Mouse (Mus musculus) frontal cortex, postnatal 36 days (tissue): ENCODE data around the gene Tsc2.

Experiments used
- DNase-seq, 2 experiments: peaks; one replicate each; pipeline ENCODE4 v3.0.0; 2022; ENCODE audit warnings: low spot score in 2 of 2

The Tsc2 gene

GRCm38 (mm10) chr17:24647493-24647892, 15.1 kb upstream of the Tsc2 start:
- no peak for DNase-seq

DNA sequence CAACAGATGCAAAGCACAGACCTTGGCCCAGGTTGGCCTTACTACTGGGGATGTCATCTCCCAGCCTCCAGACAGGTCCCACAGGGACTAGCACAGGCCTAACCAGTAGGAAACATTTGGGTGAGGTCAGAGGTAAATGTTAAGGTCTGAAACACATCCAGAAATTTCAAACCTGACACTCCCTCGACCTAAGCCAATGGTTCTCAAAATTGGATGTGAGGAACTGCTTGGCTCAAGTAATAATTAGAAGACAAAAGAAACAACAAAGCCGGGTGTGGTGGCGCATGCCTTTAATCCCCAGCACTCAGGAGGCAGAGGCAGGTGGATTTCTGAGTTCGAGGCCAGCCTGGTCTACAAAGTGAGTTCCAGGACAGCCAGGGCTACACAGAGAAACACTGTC, 14.0 kb upstream of the Tsc2 start:
- no peak for DNase-seq

DNA sequence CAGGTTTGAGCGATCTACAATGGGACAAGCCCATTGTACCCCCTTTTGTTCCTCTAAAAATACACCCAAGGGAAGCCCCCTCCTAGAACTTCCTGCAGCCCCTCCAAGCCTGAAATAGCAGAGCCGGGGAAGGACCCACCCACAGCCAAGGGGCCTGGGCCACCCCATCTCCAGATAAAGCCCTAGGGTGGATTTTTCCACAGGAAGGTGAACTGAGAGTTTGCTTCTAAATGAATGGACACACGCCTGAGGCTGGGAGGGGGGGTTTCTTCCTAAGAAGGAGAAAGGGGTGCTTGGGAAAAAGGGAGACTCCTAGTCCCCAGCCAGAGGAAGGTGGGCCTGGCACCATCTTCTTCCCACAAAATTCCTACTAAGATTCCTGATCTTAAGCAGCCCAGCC, 13.5 kb upstream of the Tsc2 start:
- DNase-seq = no peak

DNA sequence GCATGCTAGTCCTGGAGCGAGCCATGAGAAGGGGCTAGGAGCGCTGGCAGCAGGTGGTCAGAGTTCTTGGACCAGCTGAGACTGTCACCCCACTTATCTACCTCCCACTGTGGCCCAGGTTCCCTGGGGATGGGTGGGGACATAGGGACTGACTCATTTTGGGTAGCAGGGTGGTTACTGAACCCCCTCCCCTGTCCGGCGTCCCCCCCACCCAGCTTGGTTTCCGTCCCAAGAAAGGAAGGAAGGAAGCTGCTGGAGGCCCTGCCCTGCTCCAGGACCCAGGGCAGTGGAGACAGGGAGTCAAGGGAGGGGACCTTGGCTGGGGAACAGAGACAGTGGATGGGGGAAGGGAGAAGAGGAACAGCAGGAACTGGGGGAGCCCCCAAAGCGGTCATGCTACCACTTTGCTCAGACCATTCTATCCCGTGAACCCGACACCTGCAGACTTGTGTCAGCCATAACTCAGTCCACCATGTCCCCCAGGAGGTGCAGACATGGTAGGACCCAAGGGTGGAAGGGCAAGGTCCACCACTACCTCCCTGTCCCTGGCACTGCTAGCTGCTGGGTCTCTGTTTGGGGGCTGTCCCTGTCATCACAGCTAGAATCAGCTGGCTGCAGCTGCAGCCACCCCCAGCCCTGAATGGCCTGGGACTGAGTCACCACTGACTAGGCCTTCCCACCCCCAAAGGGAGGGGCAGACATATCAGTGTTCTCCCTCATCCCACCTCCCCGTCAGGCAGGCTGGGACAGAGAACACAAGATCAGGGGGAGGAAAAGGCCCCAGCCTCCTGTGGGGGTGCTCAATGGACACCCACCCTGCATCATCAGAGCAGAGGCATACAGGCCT, 12.7 kb upstream of the Tsc2 start:
- DNase-seq = no peak

GRCm38 (mm10) chr17:24644030-24644715, 11.7 kb upstream of the Tsc2 start:
- no peak for DNase-seq

- no peak for DNase-seq
These were observed 10.4 kb upstream of the Tsc2 start for GRCm38 (mm10) chr17:24642791-24643343.

GRCm38 (mm10) chr17:24641944-24642343, 9.5 kb upstream of the Tsc2 start:
- no peak for DNase-seq

- DNase-seq = no peak
These were observed 8.2 kb upstream of the Tsc2 start for GRCm38 (mm10) chr17:24640581-24640980.

DNA sequence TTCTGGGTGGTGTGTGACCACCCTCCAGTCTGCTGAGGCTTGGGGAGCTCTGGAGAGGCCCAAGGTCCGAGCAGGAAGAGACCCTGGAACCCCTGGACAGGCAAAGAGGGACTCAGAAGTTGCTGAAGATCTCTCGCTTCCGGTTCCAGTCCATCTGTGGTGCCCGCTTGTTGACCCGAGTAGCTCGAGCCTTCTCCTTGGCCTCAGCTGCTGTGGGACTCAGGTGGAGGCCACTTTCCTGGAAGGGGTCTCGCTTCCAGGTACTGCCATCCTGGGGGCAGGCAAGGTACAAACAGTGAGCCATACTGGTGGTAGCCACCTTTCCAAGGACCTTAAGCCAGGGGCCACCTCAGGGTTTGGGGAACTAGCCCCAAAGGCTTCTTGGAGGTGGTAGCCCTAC, 7.7 kb upstream of the Tsc2 start:
- no peak for DNase-seq

- DNase-seq = no peak
These were observed 7.2 kb upstream of the Tsc2 start for GRCm38 (mm10) chr17:24639571-24639988.

GRCm38 (mm10) chr17:24638840-24639239, 6.4 kb upstream of the Tsc2 start:
- DNase-seq = no peak

- DNase-seq = no peak
These were observed 5.8 kb upstream of the Tsc2 start for GRCm38 (mm10) chr17:24638214-24638613.

GRCm38 (mm10) chr17:24636781-24637481, 4.5 kb upstream of the Tsc2 start:
- DNase-seq = no peak

GRCm38 (mm10) chr17:24635694-24636093, 3.3 kb upstream of the Tsc2 start:
- DNase-seq = no peak

DNA sequence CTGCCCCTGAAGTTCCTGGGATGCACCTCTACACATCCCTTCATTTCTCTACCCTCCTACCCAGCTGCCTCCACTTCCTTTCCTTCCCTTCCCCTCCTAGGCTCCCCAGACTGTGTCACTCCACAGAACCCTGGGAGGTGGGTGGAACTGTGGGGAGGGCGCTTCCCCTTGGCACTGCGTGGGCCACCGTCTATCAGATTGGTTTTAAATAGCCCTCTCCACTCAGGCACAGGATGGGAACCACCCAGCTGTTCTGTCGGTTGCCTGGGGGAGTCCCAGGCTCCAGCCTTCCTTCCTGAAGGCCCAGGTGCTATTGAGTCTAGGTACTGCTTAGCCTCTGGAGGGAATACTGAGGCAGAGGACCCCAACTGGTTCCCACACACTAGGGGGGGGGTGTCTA, 2.6 kb upstream of the Tsc2 start:
- DNase-seq = peak; percentile 49 to 61

GRCm38 (mm10) chr17:24633831-24634230, 1.4 kb upstream of the Tsc2 start:
- no peak for DNase-seq

GRCm38 (mm10) chr17:24632813-24633449, 501 bp upstream of the Tsc2 start:
- DNase-seq = peak in 1 of 2 experiments; percentile 41

GRCm38 (mm10) chr17:24630072-24630471, 2.4 kb downstream of the Tsc2 start:
- DNase-seq = peak in 1 of 2 experiments; percentile 47

DNA sequence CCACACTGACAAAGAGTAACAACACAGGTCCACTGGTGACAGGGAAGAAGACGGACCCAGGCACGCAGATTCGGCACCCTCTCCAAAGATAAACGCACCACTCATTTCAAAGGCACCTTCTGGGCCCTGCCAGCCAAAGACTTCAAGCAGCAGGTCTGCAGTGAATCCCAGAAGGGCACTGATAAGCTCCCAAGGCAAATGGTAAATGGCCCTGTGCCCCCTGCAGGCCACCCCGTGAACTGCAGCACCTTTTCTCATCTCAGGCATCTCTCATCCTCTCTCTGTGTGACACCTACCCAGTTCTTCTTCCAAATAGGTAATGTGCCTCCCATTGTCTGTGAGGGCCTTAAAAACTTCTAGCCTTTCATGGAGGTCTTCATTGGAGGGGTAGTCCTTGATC, 3.8 kb downstream of the Tsc2 start:
- peak; percentile 69 to 76 for DNase-seq

DNA sequence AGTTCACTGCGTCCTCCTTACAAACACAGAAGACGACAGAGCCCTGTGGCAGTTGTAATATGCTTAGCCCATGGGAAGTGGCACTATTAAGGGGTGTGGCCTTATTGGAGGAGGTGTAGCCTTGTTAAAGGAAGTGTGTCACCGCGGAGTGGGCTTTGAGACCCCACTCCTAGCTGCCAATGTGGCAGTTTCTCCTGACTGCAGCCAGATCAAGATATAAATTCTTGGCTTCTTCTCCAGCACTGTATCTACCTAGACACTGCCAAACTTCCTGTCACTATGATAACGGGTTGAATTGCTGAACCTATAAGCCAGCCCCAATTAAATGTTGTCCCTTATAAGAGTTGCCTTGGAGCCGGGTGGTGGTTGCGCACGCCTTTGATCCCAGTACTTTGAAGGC, 7.0 kb downstream of the Tsc2 start:
- DNase-seq = no peak

DNA sequence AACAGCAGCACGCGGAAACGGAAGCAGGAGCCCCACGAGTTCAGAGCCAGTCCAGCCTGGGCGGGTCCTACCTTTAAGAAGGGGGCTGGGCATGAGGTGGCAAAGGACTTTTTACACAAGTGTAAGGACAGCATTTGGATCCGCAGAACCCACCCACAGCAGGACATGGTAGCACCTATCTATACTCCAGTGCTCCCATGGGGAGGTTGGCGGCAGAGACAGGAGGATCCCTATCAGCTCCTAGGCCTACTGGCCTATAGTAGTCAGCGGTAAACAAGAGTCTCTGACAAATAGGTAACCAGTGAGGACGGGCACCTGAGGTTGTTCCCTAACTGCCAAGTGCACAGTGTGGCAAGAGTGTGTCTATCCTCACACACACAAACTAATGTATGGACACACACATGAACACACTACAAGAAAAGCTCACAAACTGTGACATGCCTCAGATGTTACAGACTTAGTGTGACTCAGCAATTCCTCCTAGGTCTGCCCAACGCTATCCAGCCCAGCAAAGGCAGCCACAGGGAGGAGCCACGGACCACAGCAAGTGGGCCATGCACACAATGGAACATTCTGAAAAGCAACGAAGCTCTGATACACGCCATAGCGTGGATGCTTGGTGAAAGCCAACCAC, 14.8 kb downstream of the Tsc2 start:
- DNase-seq = no peak
